8 mouse cellular contexts compared by ENCODE assay signal in the genomic region with DNA sequence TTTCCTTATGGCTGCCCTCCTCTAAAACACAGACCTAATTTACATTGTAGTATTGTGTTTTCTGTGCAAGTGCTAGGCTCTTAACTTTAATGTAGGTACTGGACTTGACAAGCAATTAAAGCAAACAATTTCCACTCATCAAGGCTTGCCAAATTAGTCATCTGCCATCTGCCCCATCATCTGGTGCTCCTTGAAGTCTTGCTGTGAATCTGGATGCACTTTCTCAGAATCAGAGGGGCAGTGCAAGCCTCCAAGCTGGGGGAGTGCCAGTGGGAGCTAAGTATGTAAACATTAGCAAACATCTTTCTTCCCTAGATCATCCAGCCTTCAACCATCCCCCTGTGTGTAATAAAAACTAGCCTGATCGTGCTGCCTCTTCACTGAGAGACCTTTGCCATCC.
DNase-seq lines count a peak whose midpoint lies in the region; ATAC-seq lines count a peak whose summit lies in the region.
"Had no signal": no experiment of that assay in that cellular context is flagged by ENCODE, and none has a peak within 500 bp of the region (broad histone marks: within the 10 kb centered on the region; RNA-seq: fewer than 3 reads in every experiment).

No protein-coding gene starts in this region.

- WGBS in midbrain, embryonic 12.5 days: 30% methylated on average over 1 of the region's 1 CpGs
- WGBS in midbrain, embryonic 10.5 days: 58% methylated on average over 1 of the region's 1 CpGs
- WGBS in hindbrain, embryonic 16.5 days: 21% methylated on average over 1 of the region's 1 CpGs
- 11% methylated on average over 1 of the region's 1 CpGs for WGBS in intestine, embryonic 16.5 days

- H3K36me3 ChIP-seq in midbrain, embryonic 12.5 days: no peaks in the 10 kb centered on the region
- H3K36me3 ChIP-seq in midbrain, embryonic 10.5 days: no peaks in the 10 kb centered on the region
- H3K36me3 ChIP-seq in hindbrain, embryonic 16.5 days (ENCODE audit: control insufficient read depth, insufficient read depth, low read length): no peaks in the 10 kb centered on the region
- no peaks in the 10 kb centered on the region for H3K36me3 ChIP-seq in intestine, embryonic 16.5 days (ENCODE audit: control insufficient read depth, insufficient read depth, low read length)
- H3K36me3 ChIP-seq: heart, embryonic 15.5 days had no signal

- no peak overlapping the region for H3K4me3 ChIP-seq in midbrain, embryonic 12.5 days
- no peak overlapping the region for H3K4me3 ChIP-seq in midbrain, embryonic 10.5 days
- H3K4me3 ChIP-seq in hindbrain, embryonic 16.5 days (ENCODE audit: low read length): no peak overlapping the region
- H3K4me3 ChIP-seq in intestine, embryonic 16.5 days (ENCODE audit: low read length): no peak overlapping the region
- H3K4me3 ChIP-seq: heart, embryonic 15.5 days had no signal

- peak; percentile 66; the same call in 1 of the 2 replicates for ATAC-seq in midbrain, embryonic 12.5 days (ENCODE audit: low FRiP score, low read depth)
- ATAC-seq in hindbrain, embryonic 16.5 days: peak; percentile 90
- no peak for ATAC-seq in intestine, embryonic 16.5 days

- H3K4me1 ChIP-seq in midbrain, embryonic 12.5 days: no peaks in the 10 kb centered on the region; the same call in 1 of the 2 replicates
- peaks cover 4% of the 10 kb centered on the region for H3K4me1 ChIP-seq in midbrain, embryonic 10.5 days
- H3K4me1 ChIP-seq in hindbrain, embryonic 16.5 days (ENCODE audit: control insufficient read depth, insufficient read depth, low read depth, low read length): no peaks in the 10 kb centered on the region
- H3K4me1 ChIP-seq in intestine, embryonic 16.5 days (ENCODE audit: control insufficient read depth, insufficient read depth, low read length): no peaks in the 10 kb centered on the region
- H3K4me1 ChIP-seq: heart, embryonic 15.5 days had no signal

- no peak overlapping the region for H3K4me2 ChIP-seq in midbrain, embryonic 12.5 days (replicated peaks)
- H3K4me2 ChIP-seq in hindbrain, embryonic 16.5 days (ENCODE audit: low read length): no peak overlapping the region
- H3K4me2 ChIP-seq in intestine, embryonic 16.5 days (ENCODE audit: low read depth, low read length): no peak overlapping the region
- H3K4me2 ChIP-seq: heart, embryonic 15.5 days had no signal

- DNase-seq in midbrain, embryonic 10.5 days (ENCODE audit: low spot score): no peak
- DNase-seq in cerebellum, postnatal 14 days: peak; percentile 94 to 97
- peak; percentile 3 for DNase-seq in right cerebral cortex, postnatal 4 days
- no peak for DNase-seq in heart, postnatal 14 days

- no peak overlapping the region for H3K27ac ChIP-seq in midbrain, embryonic 12.5 days (replicated peaks)
- no peak overlapping the region for H3K27ac ChIP-seq in midbrain, embryonic 10.5 days (replicated peaks)
- H3K27ac ChIP-seq in hindbrain, embryonic 16.5 days (ENCODE audit: low read depth, low read length): no peak overlapping the region
- no peak overlapping the region for H3K27ac ChIP-seq in intestine, embryonic 16.5 days (ENCODE audit: low read length)
- H3K27ac ChIP-seq: heart, embryonic 15.5 days had no signal

- intact Hi-C loops in heart, postnatal 14 days (cut with DNase I): no loop called here

- no peaks in the 10 kb centered on the region for H3K9me3 ChIP-seq in midbrain, embryonic 12.5 days
- H3K9me3 ChIP-seq in midbrain, embryonic 10.5 days (replicated peaks): no peaks in the 10 kb centered on the region
- H3K9me3 ChIP-seq in hindbrain, embryonic 16.5 days (ENCODE audit: control insufficient read depth, low read length): no peaks in the 10 kb centered on the region
- no peaks in the 10 kb centered on the region for H3K9me3 ChIP-seq in intestine, embryonic 16.5 days (ENCODE audit: control insufficient read depth, low read length)
- H3K9me3 ChIP-seq: heart, embryonic 15.5 days had no signal

- no peaks in the 10 kb centered on the region for H3K27me3 ChIP-seq in midbrain, embryonic 12.5 days
- no peaks in the 10 kb centered on the region for H3K27me3 ChIP-seq in midbrain, embryonic 10.5 days (ENCODE audit: low read depth, poor library complexity, severe bottlenecking)
- no peaks in the 10 kb centered on the region for H3K27me3 ChIP-seq in hindbrain, embryonic 16.5 days (replicated peaks; ENCODE audit: control insufficient read depth, insufficient read depth, low read length)
- H3K27me3 ChIP-seq in intestine, embryonic 16.5 days (replicated peaks; ENCODE audit: control insufficient read depth, insufficient read depth, low read length): no peaks in the 10 kb centered on the region
- H3K27me3 ChIP-seq: heart, embryonic 15.5 days had no signal

- no peak overlapping the region for H3K9ac ChIP-seq in midbrain, embryonic 12.5 days (replicated peaks)
- H3K9ac ChIP-seq in hindbrain, embryonic 16.5 days (ENCODE audit: low read depth, low read length): no peak overlapping the region
- H3K9ac ChIP-seq in intestine, embryonic 16.5 days (ENCODE audit: low read depth, low read length): no peak overlapping the region
- H3K9ac ChIP-seq: heart, embryonic 15.5 days had no signal

Comparison
In these comparisons a context has a peak if more than half of its experiments do, and no peak if none do; other contexts are left out.
1. DNase-seq: peak in cerebellum, postnatal 14 days (2 of 2) and right cerebral cortex, postnatal 4 days (single experiment); none in midbrain, embryonic 10.5 days (single experiment) and heart, postnatal 14 days (0 of 2).